Mouse (Mus musculus): ENCODE measurements around the gene Gm49322.

Gm49322 gene

DNA sequence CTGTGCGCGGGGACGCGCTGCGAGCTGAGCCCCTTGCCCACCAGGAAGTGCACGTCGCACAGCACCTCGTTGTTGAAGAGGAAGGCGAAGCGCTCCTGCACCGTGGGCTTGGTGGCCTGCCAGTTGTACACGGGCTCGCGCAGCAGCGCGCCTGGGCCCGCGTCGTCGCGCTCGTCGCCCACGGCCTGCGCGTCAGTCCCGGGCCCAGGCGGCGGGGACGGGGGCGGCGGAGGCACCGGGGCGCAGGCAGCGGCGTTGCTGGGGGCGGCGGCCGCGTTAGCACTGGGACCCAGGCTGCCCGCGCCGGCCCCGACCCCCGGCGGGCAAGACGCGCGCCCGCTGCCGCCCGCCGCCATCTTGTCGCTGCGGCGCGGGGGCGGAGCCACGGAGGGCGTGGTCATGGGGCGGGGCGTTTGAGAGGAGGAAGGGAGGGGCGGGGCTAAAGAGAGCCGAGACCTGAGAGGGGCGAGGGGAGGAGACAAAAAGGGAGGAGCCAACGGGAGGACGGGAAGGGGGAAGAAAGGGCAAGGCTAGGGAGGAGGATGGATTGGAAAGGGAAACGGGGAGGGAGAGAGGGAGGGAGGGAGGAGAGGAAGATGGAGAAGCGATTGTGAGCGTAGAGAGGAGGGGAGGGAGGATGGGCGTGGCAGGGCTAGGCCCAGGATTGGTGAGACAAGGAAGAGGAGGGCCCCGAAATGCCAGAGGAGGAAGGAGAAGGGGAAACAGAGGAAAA is 50.5 kb downstream of the Gm49322 start:
- peak; percentile 96 for DNase-seq (ENCODE audit: low spot score)

DNA sequence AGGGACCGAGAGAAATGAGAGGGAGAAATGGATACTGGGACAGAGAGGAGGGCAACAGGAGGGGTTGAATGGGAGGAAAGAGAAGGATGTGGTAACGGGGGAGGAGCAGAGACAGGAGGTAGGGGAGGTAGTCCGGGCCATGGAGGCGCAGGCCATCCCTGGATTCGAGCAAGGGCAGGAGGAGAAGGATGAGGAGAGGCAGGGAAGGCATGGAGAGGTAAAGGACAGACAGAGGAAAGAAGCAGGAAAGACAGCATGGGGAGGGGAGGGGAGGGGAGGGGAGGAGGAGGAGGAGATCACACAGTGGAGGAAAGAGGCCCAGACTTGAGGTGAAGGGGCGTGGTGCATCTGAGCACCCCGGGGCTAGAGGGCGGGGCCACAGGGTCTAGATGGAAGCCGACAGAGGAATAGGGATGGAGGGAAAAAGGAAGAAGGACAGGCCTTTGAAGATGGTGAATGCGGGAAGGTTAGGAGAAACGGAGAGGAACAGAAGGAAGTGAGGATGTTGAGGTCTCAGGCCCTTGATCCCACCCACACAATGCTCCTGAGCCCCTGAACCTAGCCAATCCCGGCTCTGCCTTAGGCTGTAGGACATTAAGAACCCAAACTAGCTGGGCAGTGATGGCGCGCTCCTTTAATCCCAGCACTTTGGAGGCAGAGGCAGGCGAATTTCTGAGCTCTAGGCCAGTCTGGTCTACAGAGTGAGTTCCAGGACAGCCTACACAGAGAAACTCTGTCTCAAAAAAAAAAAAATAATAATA is 51.2 kb downstream of the Gm49322 start, which contains the start of gene Btbd2:
Btbd2 (minus strand) TSS at position 209 of the 761 bp plus-strand sequence.
- no peak for DNase-seq (ENCODE audit: low spot score)

- DNase-seq (ENCODE audit: low spot score), result no peak
Measured at GRCm38 (mm10) chr10:80658194-80658840, 52.5 kb downstream of the Gm49322 start.

DNA sequence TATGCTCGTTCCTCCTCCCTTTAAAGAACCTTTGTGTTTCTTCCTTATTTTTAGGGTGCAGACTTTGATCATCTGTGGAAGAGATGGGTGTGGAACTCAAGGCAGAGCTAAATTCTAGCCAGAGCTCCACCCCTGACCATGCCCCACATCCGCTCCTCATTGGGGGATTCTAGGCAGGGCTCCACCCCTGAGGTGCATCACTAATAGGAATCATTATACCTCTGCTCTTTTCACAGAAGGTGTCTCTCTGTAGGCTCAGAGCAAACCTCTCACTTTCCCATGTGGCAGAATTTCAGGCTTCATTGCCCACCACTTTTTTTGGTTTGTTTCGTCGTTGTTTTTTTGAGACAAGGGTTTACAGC is 53.0 kb downstream of the Gm49322 start:
- no peak for DNase-seq (ENCODE audit: low spot score)

DNA sequence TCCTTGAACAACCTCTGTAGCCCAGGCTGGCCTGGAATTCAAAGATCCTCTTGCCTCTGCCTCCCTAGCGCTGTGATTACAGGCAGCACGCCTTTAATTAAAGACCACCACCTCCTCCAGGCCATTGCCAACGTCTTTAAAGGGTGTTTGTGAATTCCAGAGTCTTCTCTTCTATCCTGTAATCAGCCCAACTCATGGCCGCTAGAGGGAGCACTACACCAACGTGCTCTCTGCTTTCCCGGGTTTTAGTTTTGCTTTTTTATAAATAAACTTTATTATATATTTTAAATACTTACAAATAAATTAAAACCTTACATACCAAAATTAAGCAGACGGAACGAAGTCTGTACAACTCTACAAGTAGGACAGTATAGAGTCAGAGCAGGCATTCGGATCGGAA is 53.4 kb downstream of the Gm49322 start:
- DNase-seq (ENCODE audit: low spot score), result peak; percentile 76

- DNase-seq (ENCODE audit: low spot score), result peak; percentile 57
Measured at GRCm38 (mm10) chr10:80661149-80661548, 55.3 kb downstream of the Gm49322 start.

GRCm38 (mm10) chr10:80663485-80664196 is 57.8 kb downstream of the Gm49322 start:
- no peak for DNase-seq (ENCODE audit: low spot score)

- peak; percentile 96 for DNase-seq (ENCODE audit: low spot score)
Measured at GRCm38 (mm10) chr10:80664197-80665015, 58.6 kb downstream of the Gm49322 start.

- peak; percentile 87 for DNase-seq (ENCODE audit: low spot score)
Measured at GRCm38 (mm10) chr10:80665016-80665380, 59.2 kb downstream of the Gm49322 start.
